Mouse (Mus musculus) embryonic facial prominence, embryonic 10.5 days (tissue): ENCODE results near the gene Efl1. TPM values are rescaled to one million over a fixed set of nuclear protein-coding genes. Genes with fewer than 3 reads are reported as not detected.

Experiments
- DNase-seq: peaks from one replicate; pipeline ENCODE4 v3.0.0-alpha.2; 2017; ENCODE audit warnings: low spot score
- H3K27ac ChIP-seq: fragments of 300-500 bp; sonication (generic); replicated peaks from 2 replicates; pipeline ENCODE4 v1.5.1; 2016; ENCODE audit warnings: mild to moderate bottlenecking
- H3K27me3 ChIP-seq: fragments of 300-500 bp; sonication (generic); replicated peaks from 2 replicates; pipeline ENCODE4 v1.6.1; 2016; ENCODE audit warnings: low read depth, mild to moderate bottlenecking; ENCODE audit not compliant: poor library complexity, severe bottlenecking
- H3K36me3 ChIP-seq: fragments of 300-500 bp; sonication (generic); replicated peaks from 2 replicates; pipeline ENCODE4 v1.6.1; 2016; ENCODE audit warnings: mild to moderate bottlenecking, moderate library complexity
- H3K4me1 ChIP-seq: fragments of 300-500 bp; sonication (generic); 2 replicates; pipeline ENCODE4 v1.6.1; 2016
- H3K4me3 ChIP-seq: fragments of 300-500 bp; sonication (generic); 2 replicates; pipeline ENCODE4 v1.5.1; 2016; ENCODE audit warnings: mild to moderate bottlenecking, moderate library complexity
- H3K9me3 ChIP-seq: fragments of 300-500 bp; sonication (generic); 2 replicates; pipeline ENCODE4 v1.6.1; 2016; ENCODE audit warnings: mild to moderate bottlenecking
- WGBS: fragments of 180-500 bp; shearing (Covaris S2); methylation state at CpG from one replicate; pipeline ENCODE4 v1.1.7; 2016; 5-methylcytosine and 5-hydroxymethylcytosine counted together
- polyA plus RNA-seq: library from polyadenylated mRNA; unstranded; fragments of >200 nt; fragmentation: Nextera tagmentation; extraction: Ambion mirVana; gene quantifications from 2 replicates; pipeline ENCODE4 v1.2.1, GENCODE M21; 2016

Gene Efl1
- 23.1 and 24.0 TPM in 2 replicates for polyA plus RNA-seq

GRCm38 (mm10) chr7:82648353-82649080, at the start of gene Efl1, which contains the start of gene Saxo2:
Efl1 (plus strand) TSS chr7:82648614.
Saxo2 (minus strand) TSS chr7:82648528.
- peak within 1 kb of the TSS; percentile 89 for H3K27ac ChIP-seq
- no peaks in the 10 kb centered on the region for H3K27me3 ChIP-seq
- no peaks in the 10 kb centered on the region for H3K9me3 ChIP-seq
- peaks cover 17% of the 10 kb centered on the region for H3K4me1 ChIP-seq
- peaks cover 19% of the 10 kb centered on the region for H3K36me3 ChIP-seq
- peak; percentile 95 for DNase-seq
- under 1% methylated on average over 46 of the region's 46 CpGs for WGBS
- H3K4me3 ChIP-seq, result peak within 1 kb of the TSS; percentile 87

DNA sequence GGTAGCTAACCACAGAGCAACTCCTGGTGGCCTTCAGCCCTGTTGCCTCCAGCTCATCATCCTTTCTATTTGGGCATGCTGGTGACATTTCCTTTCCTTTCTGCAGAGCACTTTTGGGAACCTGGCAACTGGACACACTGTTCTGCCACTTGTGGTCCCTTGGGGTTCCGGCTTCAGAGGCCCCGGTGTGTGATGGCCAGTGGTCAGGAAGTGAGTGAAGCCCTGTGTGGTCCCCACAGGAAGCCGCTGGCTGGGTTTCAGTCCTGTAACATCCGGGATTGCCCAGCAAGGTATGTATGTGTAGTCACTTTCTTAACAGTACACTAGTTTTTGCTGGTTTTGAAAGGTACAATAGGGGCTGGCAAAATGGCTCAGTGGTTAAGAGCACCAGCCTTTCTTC, 46.4 kb upstream of the Efl1 start:
- no peak overlapping the region for H3K27ac ChIP-seq
- H3K36me3 ChIP-seq, result no peaks in the 10 kb centered on the region
- peaks cover 10% of the 10 kb centered on the region for H3K4me1 ChIP-seq
- no peaks in the 10 kb centered on the region for H3K27me3 ChIP-seq
- WGBS, result 76% methylated on average over 4 of the region's 4 CpGs
- H3K4me3 ChIP-seq, result no peak overlapping the region
- no peaks in the 10 kb centered on the region for H3K9me3 ChIP-seq
- DNase-seq, result no peak

DNA sequence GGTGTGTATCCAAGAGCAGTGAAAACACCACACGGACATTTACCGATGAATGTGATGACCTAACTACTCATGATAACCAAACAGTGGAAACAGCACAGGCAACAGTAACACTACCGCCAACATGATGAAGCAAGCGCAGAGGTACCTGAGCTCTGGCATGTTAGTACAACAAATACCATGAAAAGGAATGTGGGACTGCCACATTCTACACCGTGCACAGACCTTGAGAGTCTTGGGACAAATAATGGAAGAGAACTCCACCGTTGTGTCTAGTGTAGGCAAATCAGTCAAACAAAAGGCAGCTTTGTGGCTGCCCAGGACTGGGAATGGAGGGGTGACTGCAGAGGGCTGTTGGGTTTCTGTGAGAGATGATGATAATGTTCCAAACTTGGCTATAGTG, 43.0 kb upstream of the Efl1 start:
- Histone ChIP-seq H3K27me3 (no peaks in the 10 kb centered on the region), H3K36me3 (no peaks in the 10 kb centered on the region), H3K9me3 (no peaks in the 10 kb centered on the region), H3K27ac (no peak overlapping the region), H3K4me3 (no peak overlapping the region), H3K4me1 (peaks cover 10% of the 10 kb centered on the region)
- 78% methylated on average over 6 of the region's 6 CpGs for WGBS
- DNase-seq, result no peak

- DNase-seq, result no peak
- no peaks in the 10 kb centered on the region for H3K27me3 ChIP-seq
- WGBS, result 61% methylated on average over 3 of the region's 3 CpGs
- H3K36me3 ChIP-seq, result no peaks in the 10 kb centered on the region
- no peak overlapping the region for H3K27ac ChIP-seq
- H3K4me1 ChIP-seq, result no peaks in the 10 kb centered on the region
- no peak overlapping the region for H3K4me3 ChIP-seq
- H3K9me3 ChIP-seq, result no peaks in the 10 kb centered on the region
Observed at GRCm38 (mm10) chr7:82609629-82610028, 38.8 kb upstream of the Efl1 start.

DNA sequence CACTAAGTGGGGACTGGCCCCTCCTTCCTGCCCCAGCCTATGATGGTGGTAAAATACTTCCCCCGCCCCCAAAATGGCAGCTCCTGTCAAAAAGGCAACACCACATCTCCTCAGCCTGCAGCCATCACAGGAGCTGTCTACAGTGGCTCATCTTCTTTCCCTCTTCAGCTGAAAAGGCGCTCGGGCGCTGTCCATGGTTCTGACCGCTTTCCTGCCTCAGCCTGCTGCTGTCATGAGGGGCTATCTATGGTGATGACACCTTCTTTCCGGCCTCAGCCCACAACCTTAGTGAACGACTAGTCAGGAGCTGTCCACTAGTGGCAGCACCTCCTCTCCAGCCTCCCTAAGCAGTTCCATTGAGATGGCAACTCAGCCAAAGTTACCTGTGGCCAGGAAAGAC, 23.1 kb upstream of the Efl1 start:
- Histone ChIP-seq H3K36me3 (no peaks in the 10 kb centered on the region), H3K27me3 (no peaks in the 10 kb centered on the region), H3K27ac (no peak overlapping the region), H3K4me3 (no peak overlapping the region), H3K4me1 (peaks cover 5% of the 10 kb centered on the region; the same call in 1 of the 2 replicates), H3K9me3 (no peaks in the 10 kb centered on the region)
- WGBS, result 15% methylated on average over 7 of the region's 7 CpGs
- DNase-seq, result peak; percentile 80

GRCm38 (mm10) chr7:82647183-82647582, 1.2 kb upstream of the Efl1 start:
- Histone ChIP-seq H3K27ac (no peak overlapping the region), H3K4me1 (peaks cover 17% of the 10 kb centered on the region), H3K4me3 (no peak overlapping the region), H3K27me3 (no peaks in the 10 kb centered on the region), H3K36me3 (peaks cover 5% of the 10 kb centered on the region), H3K9me3 (no peaks in the 10 kb centered on the region)
- DNase-seq, result no peak
- WGBS, result 88% methylated on average over 3 of the region's 3 CpGs

DNA sequence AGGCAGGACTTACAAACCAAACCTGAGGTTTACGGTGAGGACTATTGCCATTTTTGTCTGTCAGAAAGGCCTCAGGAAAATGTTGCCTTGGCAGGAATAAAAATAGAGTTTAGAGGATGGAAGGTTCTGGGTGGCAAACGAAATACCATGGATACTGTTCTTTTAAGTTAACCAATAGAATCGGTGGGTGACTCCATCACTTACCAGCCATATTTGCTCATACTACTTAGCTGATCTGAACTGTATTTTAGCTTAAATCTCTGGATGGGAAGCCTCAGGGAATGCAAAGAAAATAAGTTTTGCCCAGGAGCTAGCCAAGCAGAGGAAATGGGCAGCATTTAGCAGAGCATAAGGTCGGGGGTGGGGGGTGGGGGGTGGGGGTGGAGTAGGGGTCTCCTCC, 505 bp upstream of the Efl1 start:
- Histone ChIP-seq H3K9me3 (no peaks in the 10 kb centered on the region), H3K27ac (peak overlapping the region; percentile 89), H3K4me1 (peaks cover 17% of the 10 kb centered on the region), H3K27me3 (no peaks in the 10 kb centered on the region), H3K4me3 (peak overlapping the region; percentile 87), H3K36me3 (peaks cover 12% of the 10 kb centered on the region)
- WGBS, result 34% methylated on average over 4 of the region's 4 CpGs
- DNase-seq, result no peak

DNA sequence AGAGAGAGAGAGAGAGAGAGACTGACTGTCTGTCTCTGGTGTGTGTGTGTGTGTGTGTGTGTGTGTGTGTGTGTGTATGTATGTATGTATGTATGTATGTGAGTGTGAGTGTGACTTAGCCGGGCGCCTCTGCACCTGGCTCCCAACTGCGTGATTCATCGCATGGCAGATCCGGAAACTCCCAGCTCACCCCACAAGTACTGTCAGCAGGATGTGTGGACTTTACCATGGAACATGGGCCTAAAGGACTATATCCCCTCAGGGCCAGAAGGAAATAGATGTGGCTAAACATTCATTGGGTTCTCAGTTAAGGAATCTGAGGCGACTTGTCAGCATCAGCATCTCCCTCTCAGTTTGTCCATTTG, 649 bp downstream of the Efl1 start:
- peak overlapping the region; percentile 89 for H3K27ac ChIP-seq
- H3K27me3 ChIP-seq, result no peaks in the 10 kb centered on the region
- DNase-seq, result no peak
- WGBS, result 12% methylated on average over 6 of the region's 6 CpGs
- H3K4me3 ChIP-seq, result peak overlapping the region; percentile 87
- peaks cover 22% of the 10 kb centered on the region for H3K36me3 ChIP-seq
- no peaks in the 10 kb centered on the region for H3K9me3 ChIP-seq
- peaks cover 17% of the 10 kb centered on the region for H3K4me1 ChIP-seq

DNA sequence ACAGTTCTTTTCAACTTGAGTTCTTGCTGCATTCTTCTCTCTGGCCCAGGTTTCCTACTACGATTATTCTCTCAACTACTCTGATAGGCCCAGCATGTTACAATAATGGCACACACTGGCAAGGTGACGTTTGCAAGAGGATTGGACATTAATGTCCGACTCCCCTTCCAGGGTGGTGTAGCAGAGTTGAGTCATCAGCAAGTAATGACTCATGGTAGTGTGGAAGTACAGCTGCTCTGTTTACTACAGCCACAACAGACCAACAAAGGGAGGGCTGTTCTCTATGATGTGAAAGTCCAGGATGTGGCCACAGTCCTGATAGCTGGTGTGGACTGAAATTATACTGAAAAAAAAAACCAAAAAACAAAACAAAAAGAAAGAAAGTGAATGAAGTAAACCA, 16.2 kb downstream of the Efl1 start:
- Histone ChIP-seq H3K27me3 (no peaks in the 10 kb centered on the region), H3K36me3 (peaks cover 75% of the 10 kb centered on the region), H3K4me3 (no peak overlapping the region), H3K4me1 (no peaks in the 10 kb centered on the region), H3K27ac (no peak overlapping the region), H3K9me3 (no peaks in the 10 kb centered on the region)
- 91% methylated on average over 3 of the region's 3 CpGs for WGBS
- DNase-seq, result no peak

GRCm38 (mm10) chr7:82676001-82676400, 27.6 kb downstream of the Efl1 start:
- DNase-seq, result no peak
- Histone ChIP-seq H3K4me1 (no peaks in the 10 kb centered on the region), H3K9me3 (no peaks in the 10 kb centered on the region), H3K36me3 (peaks cover 67% of the 10 kb centered on the region), H3K27ac (no peak overlapping the region), H3K27me3 (no peaks in the 10 kb centered on the region), H3K4me3 (no peak overlapping the region)
- WGBS, result 93% methylated on average over 5 of the region's 5 CpGs

GRCm38 (mm10) chr7:82676834-82677233, 28.4 kb downstream of the Efl1 start:
- no peaks in the 10 kb centered on the region for H3K9me3 ChIP-seq
- H3K27me3 ChIP-seq, result no peaks in the 10 kb centered on the region
- H3K36me3 ChIP-seq, result peaks cover 67% of the 10 kb centered on the region
- no peak overlapping the region for H3K27ac ChIP-seq
- H3K4me3 ChIP-seq, result no peak overlapping the region
- no peaks in the 10 kb centered on the region for H3K4me1 ChIP-seq
- DNase-seq, result no peak
- WGBS, result 90% methylated on average over 6 of the region's 6 CpGs

GRCm38 (mm10) chr7:82679901-82680300, 31.5 kb downstream of the Efl1 start:
- 92% methylated on average over 5 of the region's 5 CpGs for WGBS
- peaks cover 64% of the 10 kb centered on the region for H3K36me3 ChIP-seq

DNA sequence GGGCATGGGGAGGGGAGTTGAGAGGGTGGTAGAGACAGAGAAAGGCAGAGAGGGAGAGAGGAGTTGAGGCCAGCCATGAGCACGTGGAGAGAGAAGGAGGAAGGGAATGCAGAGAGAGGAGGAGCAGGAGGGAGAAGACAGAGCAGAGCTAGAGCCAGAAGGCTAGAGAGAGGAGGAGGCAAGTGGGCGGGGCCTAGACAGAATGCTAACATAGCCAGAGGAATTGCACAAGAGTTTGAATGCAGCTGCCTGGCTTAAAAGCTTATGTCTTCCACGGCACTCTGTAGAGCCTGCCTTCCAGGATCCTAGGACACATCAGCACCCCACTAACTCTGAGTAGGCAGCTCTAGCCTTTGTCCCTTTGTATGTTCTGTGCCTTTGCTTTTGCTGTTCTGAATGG, 40.3 kb downstream of the Efl1 start:
- 48% methylated on average over 3 of the region's 3 CpGs for WGBS
- Histone ChIP-seq H3K4me1 (peaks cover 9% of the 10 kb centered on the region), H3K27me3 (no peaks in the 10 kb centered on the region), H3K9me3 (no peaks in the 10 kb centered on the region), H3K27ac (no peak overlapping the region), H3K36me3 (peaks cover 74% of the 10 kb centered on the region), H3K4me3 (no peak overlapping the region)
- no peak for DNase-seq

More at GRCm38 (mm10) chr7:82679901-82680300, 31.5 kb downstream of the Efl1 start:
- Histone ChIP-seq H3K9me3 (no peaks in the 10 kb centered on the region), H3K27ac (no peak overlapping the region), H3K4me1 (no peaks in the 10 kb centered on the region), H3K27me3 (no peaks in the 10 kb centered on the region), H3K4me3 (no peak overlapping the region)
- no peak for DNase-seq
